Mouse (Mus musculus) spleen, postnatal 4 days (tissue): ENCODE data around the gene Lrrc26.
A peak's percentile ranks its signal among the peaks of the same experiment; 100 is the strongest.
"Not testable (repeated sequence)": the region's sequence is repeated elsewhere in the genome, so short reads cannot be mapped to it uniquely, and the experiment has no call there.

Experiments used
- DNase-seq, 2 experiments: peaks; one replicate each; pipeline ENCODE4 v3.0.0; 2022; ENCODE audit warnings: low spot score in 2 of 2

The Lrrc26 gene

GRCm38 (mm10) chr2:25289651-25290050 is at the start of gene Lrrc26:
Lrrc26 (plus strand) TSS chr2:25289915.
- DNase-seq = no peak

GRCm38 (mm10) chr2:25240310-25240709 is 49.4 kb upstream of the Lrrc26 start:
- DNase-seq = no peak

- peak in 1 of 2 experiments; percentile 52 for DNase-seq
These were observed 48.8 kb upstream of the Lrrc26 start for GRCm38 (mm10) chr2:25240723-25241437.

- DNase-seq = no peak
These were observed 48.3 kb upstream of the Lrrc26 start for GRCm38 (mm10) chr2:25241438-25241775.

DNA sequence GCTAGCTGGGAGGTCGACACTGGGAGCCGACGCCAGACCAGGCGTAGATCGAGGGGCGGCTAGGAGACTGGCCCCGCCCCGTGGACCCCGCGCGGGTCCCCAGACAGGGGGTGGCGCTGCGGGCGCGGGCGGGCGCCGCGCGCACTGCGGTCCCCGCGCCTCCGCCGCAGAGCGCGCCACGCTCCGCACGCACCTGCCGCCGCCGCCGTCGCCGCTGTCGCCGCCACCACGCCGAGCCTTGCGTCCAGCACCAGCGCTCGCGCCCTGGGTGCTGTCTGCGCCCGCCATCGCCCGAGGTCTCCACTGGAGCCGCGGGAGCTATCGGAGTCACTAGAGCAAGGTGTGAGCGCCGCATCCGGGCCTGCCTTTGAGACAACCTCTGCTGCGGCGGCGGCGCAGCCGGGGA is 47.6 kb upstream of the Lrrc26 start, which contains the start of the genes Rnf208 and Cysrt1:
Gene Rnf208 (plus strand): TSS at position 155 of the 406 bp plus-strand sequence.
Gene Cysrt1 (minus strand): TSS at position 352 of the 406 bp plus-strand sequence.
- DNase-seq = no peak

DNA sequence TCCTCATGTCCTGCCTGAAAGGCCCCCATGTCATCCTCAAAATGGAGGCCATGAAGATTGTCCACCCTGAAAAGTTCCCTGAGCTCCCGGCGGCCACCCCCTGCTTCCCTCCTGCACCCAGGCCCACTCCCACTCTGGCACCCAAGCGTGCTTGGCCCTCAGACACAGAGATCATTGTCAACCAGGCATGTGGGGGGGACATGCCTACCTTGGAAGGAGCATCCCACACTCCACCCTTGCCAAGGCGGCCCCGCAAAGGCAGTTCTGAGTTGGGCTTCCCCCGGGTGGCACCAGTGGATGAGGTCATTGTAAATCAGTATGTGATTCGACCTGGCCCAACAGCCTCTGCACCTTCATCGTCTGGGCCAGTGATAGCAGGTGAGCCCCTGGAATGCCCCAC is 46.4 kb upstream of the Lrrc26 start:
- no peak for DNase-seq

- DNase-seq = no peak
These were observed 45.6 kb upstream of the Lrrc26 start for GRCm38 (mm10) chr2:25244144-25244543.

- no peak for DNase-seq
These were observed 43.3 kb upstream of the Lrrc26 start, which contains the start of gene AL732309.1 for GRCm38 (mm10) chr2:25246183-25247072. AL732309.1 (minus strand) TSS chr2:25246863.

- no peak for DNase-seq
These were observed 37.4 kb upstream of the Lrrc26 start for GRCm38 (mm10) chr2:25252331-25252730.

- DNase-seq = peak; percentile 83 to 92
These were observed 34.4 kb upstream of the Lrrc26 start, which contains the start of gene Tmem203 for GRCm38 (mm10) chr2:25255284-25255779. Tmem203 (plus strand) TSS chr2:25255439.

- peak; percentile 68 to 81 for DNase-seq
These were observed 33.1 kb upstream of the Lrrc26 start for GRCm38 (mm10) chr2:25256443-25257109.

GRCm38 (mm10) chr2:25257250-25257649 is 32.5 kb upstream of the Lrrc26 start:
- DNase-seq = not testable (repeated sequence)

DNA sequence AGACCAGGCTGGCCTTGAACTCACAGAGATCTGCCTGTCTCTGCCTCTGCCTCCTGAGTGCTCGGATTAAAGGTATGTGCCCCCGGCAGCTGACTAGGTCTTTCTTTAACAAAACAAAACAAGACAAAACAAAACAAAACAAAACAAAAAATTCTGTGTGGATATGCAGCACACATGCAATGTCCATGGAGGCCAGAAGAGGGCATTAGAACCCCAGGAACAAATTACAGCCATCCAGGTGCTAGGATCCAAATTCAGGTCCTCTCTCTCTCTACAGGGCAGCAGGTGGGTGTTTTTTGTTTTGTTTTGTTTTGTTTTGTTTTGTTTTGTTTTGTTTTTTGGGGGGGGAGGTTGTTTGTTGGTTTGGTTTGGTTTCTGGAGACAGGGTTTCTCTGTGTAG is 30.8 kb upstream of the Lrrc26 start:
- DNase-seq = no peak

GRCm38 (mm10) chr2:25261870-25262269 is 27.8 kb upstream of the Lrrc26 start:
- DNase-seq = no peak

DNA sequence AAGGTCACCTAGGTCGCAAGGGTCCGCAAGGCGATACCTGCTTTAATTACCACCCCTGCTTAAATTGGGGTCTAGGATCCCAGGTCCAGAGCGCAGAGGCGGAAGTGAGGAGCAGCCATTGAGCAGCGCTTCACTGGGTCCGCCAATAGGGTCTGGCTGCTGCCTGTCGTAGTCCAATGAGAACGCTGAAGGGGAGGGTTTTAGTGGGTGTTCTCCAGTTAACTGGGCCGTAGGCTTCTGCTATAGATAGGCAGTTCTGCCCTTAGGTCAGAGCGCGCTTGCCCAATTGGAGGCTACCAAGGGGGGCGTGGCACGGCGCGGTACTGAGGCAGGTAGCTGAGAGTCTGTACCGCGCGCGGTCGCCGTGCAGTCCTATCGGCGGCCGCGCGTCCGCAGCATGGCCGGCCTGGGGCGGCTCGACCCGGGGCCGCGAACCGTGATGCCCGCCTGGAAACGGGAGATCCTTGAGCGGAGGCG is 27.4 kb upstream of the Lrrc26 start, which contains the start of gene Tprn:
Gene Tprn (plus strand): TSS at position 328 of the 477 bp plus-strand sequence.
- peak; percentile 96 for DNase-seq

GRCm38 (mm10) chr2:25262795-25263622 is 26.7 kb upstream of the Lrrc26 start:
- DNase-seq = peak; percentile 59 to 81

GRCm38 (mm10) chr2:25263623-25264285 is 26.0 kb upstream of the Lrrc26 start:
- DNase-seq = no peak

DNA sequence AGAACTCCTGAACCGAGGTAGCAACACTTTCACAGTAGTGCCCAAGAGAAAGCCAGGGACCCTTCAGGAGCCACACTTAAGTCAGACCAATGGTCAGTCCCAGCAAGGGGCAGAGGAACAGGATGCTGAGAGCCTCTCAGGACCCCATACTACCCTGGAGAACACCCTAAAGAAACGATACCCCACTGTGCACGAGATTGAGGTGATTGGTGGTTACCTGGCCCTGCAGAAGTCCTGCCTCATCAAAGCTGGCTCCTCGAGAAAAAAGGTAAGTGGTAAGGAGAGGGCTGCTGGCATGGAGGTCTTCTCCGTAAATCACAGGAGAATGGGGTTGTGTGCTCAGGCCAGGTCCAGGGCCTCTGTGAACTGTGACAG is 25.4 kb upstream of the Lrrc26 start:
- no peak for DNase-seq

DNA sequence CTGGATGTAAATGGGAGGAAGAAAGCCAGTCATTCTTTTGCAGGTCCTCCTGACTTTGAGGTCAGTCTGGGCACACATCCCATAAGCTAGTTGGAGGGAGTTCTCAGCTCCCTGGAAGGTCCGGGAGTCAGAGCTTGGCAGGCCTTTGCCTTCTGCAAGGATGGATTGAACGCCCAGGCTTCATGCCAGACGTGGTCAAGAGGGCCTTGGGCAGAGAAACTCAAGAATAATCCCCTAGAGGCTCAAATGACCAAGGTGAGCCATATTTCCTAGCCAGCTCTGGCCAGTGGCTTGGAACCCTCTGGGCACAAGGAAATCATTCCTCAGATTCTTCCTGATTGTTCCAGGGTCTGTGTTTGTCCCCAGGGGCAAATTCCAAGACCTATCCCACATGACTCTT is 24.9 kb upstream of the Lrrc26 start:
- no peak for DNase-seq
